Mouse (Mus musculus): ENCODE results near the gene Zfp143. TPM values are rescaled to one million over a fixed set of nuclear protein-coding genes. Genes with fewer than 3 reads are reported as not detected.
A peak's percentile ranks its signal among the peaks of the same experiment; 100 is the strongest.

Gene Zfp143
- polyA plus RNA-seq, 1 experiment from 2014 or later, result 19.7 TPM

DNA sequence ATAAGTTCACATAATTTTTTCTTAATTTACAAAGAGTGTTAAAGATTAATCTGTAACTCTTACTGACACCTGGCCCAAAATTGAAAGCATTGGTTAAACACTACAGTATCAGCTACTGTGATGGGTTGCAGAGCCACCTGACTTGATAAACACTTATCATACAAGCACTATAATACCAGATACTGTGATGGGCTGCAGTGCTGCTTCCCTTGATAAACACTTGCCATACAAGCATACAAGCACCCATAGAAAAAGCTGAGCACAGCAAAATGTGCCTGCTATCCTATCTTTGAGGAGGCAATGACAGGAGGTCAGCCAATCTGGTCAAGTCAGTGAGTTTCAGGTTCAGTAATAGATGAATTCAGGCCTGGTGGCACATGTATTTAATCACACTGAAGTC lies 24.2 kb downstream of the Zfp143 start:
- no peak for ATAC-seq (ENCODE audit: low read depth)

DNA sequence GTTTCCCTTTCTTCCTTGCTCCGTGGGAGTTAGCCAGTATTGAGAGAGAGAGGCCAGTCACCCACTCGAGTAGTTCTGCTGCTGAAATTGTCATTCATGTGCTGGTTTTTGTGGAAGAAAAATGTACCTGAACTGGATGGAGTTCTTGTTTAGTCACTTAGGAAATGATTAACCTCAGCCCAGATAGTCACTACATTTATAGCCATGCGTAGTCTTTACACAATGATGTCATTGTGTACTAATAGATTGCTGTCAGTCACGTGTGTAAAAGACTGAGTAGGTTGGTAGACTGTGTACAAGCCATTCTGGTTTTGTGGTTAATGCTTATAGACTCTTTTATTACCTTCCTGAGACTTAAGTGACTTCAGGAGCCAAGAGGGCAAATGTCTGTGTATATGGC lies 26.9 kb downstream of the Zfp143 start:
- Histone ChIP-seq H3K9ac (ENCODE audit: low read length) (no peak overlapping the region), H3K4me2 (ENCODE audit: low read depth, low read length) (no peak overlapping the region), H3K27ac (ENCODE audit: low read length) (peak overlapping the region; percentile 53), H3K4me3 (ENCODE audit: low read length) (no peak overlapping the region), H3K36me3 (ENCODE audit: control insufficient read depth, insufficient read depth, low read length) (peaks cover 42% of the 10 kb centered on the region), H3K9me3 (ENCODE audit: control insufficient read depth, low read length) (no peaks in the 10 kb centered on the region; the same call in 1 of the 2 replicates), H3K27me3 (ENCODE audit: control insufficient read depth, insufficient read depth, low read depth, low read length) (no peaks in the 10 kb centered on the region), H3K4me1 (replicated peaks; ENCODE audit: control insufficient read depth, insufficient read depth, low read length) (peaks cover 3% of the 10 kb centered on the region)
- 54% methylated on average over 4 of the region's 4 CpGs for WGBS
- ATAC-seq (ENCODE audit: low read depth), result peak; percentile 87

More for the DNA sequence above, 24.2 kb downstream of the Zfp143 start:
- Histone ChIP-seq H3K4me1 (replicated peaks; ENCODE audit: control insufficient read depth, insufficient read depth, low read length) (peaks cover 3% of the 10 kb centered on the region), H3K9ac (ENCODE audit: low read length) (no peak overlapping the region), H3K9me3 (ENCODE audit: control insufficient read depth, low read length) (no peaks in the 10 kb centered on the region; the same call in 1 of the 2 replicates), H3K36me3 (ENCODE audit: control insufficient read depth, insufficient read depth, low read length) (peaks cover 52% of the 10 kb centered on the region), H3K4me3 (ENCODE audit: low read length) (no peak overlapping the region), H3K4me2 (ENCODE audit: low read depth, low read length) (no peak overlapping the region), H3K27me3 (ENCODE audit: control insufficient read depth, insufficient read depth, low read depth, low read length) (no peaks in the 10 kb centered on the region), H3K27ac (ENCODE audit: low read length) (no peak overlapping the region)

DNA sequence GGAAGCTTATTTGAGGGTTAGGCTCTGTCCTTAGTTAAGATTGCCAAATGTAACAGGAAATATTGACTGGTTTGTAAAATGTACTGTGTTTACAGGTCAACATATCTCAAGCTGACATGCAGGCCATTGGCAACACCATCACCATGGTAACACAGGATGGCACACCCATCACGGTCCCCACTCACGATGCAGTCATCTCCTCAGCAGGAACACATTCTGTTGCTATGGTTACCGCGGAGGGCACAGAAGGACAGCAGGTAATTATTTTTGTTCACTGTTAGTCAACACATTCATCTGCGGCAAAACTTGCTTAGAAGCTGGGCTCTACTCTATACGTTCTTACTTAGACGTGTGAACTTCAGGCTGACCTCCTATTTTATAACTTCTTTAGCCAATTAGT lies 30.7 kb downstream of the Zfp143 start:
- Histone ChIP-seq H3K27me3 (ENCODE audit: control insufficient read depth, insufficient read depth, low read depth, low read length) (no peaks in the 10 kb centered on the region), H3K27ac (ENCODE audit: low read length) (no peak overlapping the region), H3K36me3 (ENCODE audit: control insufficient read depth, insufficient read depth, low read length) (peaks cover 32% of the 10 kb centered on the region), H3K4me2 (ENCODE audit: low read depth, low read length) (no peak overlapping the region), H3K9ac (ENCODE audit: low read length) (no peak overlapping the region), H3K4me1 (replicated peaks; ENCODE audit: control insufficient read depth, insufficient read depth, low read length) (no peaks in the 10 kb centered on the region; the same call in 1 of the 2 replicates), H3K9me3 (ENCODE audit: control insufficient read depth, low read length) (no peaks in the 10 kb centered on the region), H3K4me3 (ENCODE audit: low read length) (no peak overlapping the region)
- ATAC-seq (ENCODE audit: low read depth), result no peak
- WGBS, result 81% methylated on average over 7 of the region's 7 CpGs

DNA sequence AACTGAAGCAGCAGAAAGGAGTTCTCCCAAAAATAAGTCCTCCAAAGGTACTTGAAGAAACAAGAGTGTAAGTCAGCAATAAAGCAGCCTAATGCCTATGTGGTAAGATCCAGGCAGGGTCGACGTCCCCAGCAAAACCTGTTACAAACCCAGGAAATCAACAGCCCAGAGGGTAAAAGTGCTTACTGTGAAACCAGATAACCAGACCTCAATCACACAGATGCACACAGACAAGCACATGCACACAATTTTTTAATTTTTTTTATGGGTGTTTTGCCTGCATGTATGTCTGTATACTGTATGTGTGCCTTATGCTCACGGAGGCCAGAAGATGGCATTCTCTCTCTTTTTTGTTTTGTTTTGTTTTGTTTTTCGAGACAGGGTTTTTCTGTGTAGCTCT lies 35.3 kb downstream of the Zfp143 start:
- peak overlapping the region; percentile 70 for H3K27ac ChIP-seq (ENCODE audit: low read length)
- ATAC-seq (ENCODE audit: low read depth), result no peak; the same call in 1 of the 2 replicates
- no peak overlapping the region for H3K4me2 ChIP-seq (ENCODE audit: low read depth, low read length)
- 63% methylated on average over 4 of the region's 4 CpGs for WGBS
- no peaks in the 10 kb centered on the region for H3K27me3 ChIP-seq (ENCODE audit: control insufficient read depth, insufficient read depth, low read depth, low read length)
- no peak overlapping the region for H3K4me3 ChIP-seq (ENCODE audit: low read length)
- no peaks in the 10 kb centered on the region for H3K9me3 ChIP-seq (ENCODE audit: control insufficient read depth, low read length)
- H3K36me3 ChIP-seq (ENCODE audit: control insufficient read depth, insufficient read depth, low read length), result peaks cover 26% of the 10 kb centered on the region
- no peaks in the 10 kb centered on the region; the same call in 1 of the 2 replicates for H3K4me1 ChIP-seq (replicated peaks; ENCODE audit: control insufficient read depth, insufficient read depth, low read length)
- H3K9ac ChIP-seq (ENCODE audit: low read length), result no peak overlapping the region

DNA sequence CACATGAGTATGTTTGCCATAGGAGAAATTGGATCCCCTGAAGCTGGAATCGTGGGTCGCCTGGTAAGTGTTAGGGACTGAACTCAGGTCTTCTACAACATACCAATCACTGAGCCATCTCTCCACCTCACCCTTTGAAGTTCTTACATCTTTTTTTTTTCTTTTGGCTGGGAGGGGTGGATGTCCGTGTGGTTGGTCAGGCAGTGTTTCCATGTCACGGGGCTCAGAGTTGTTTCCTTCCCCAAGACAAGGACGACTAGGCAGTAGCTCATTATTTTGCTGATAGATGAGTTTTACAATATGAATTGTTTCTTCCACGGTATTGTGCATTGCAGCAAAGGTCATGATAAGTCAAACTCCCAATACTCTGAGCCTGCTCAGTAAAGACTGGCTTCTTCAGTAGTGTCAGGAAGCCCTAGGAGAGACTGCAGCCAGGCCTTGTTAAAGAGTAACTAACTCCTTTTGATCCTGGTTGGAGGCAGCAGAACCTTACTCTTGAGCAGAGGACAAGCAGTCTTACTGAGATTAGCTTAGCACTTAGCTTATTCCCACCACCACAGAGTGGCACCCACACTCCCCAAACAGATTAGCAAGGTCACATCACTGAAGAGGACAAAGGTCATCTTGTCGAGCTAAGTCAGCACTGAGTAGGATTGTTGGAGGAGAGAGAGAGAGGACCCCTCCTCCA lies 36.2 kb downstream of the Zfp143 start:
- peak; percentile 56 for ATAC-seq (ENCODE audit: low read depth)
- Histone ChIP-seq H3K36me3 (ENCODE audit: control insufficient read depth, insufficient read depth, low read length) (peaks cover 22% of the 10 kb centered on the region), H3K27me3 (ENCODE audit: control insufficient read depth, insufficient read depth, low read depth, low read length) (no peaks in the 10 kb centered on the region), H3K4me1 (replicated peaks; ENCODE audit: control insufficient read depth, insufficient read depth, low read length) (no peaks in the 10 kb centered on the region; the same call in 1 of the 2 replicates), H3K27ac (ENCODE audit: low read length) (peak overlapping the region; percentile 70), H3K9ac (ENCODE audit: low read length) (no peak overlapping the region), H3K9me3 (ENCODE audit: control insufficient read depth, low read length) (no peaks in the 10 kb centered on the region), H3K4me3 (ENCODE audit: low read length) (no peak overlapping the region), H3K4me2 (ENCODE audit: low read depth, low read length) (no peak overlapping the region)
- 37% methylated on average over 7 of the region's 7 CpGs for WGBS

DNA sequence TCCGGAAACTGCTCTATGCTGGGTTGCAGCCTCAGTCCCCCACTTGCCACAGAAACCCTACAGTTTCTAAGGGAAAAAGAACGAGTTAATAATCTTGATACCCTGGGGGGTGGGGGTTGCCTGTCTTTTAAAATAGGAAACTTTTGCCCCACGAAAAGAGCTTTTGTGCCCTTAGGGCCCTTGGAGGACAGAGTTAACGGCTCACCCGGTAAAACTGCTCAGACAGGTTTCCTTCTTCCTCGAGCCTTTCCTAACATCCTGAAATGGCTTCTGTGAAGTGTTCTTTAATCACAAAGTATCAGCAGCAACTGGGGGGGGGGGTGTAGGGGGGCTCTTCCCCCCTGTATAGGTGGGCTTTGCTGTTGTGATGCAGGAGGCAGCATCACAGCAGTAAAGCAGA lies 39.8 kb downstream of the Zfp143 start:
- H3K36me3 ChIP-seq (ENCODE audit: control insufficient read depth, insufficient read depth, low read length), result no peaks in the 10 kb centered on the region
- no peak overlapping the region for H3K9ac ChIP-seq (ENCODE audit: low read length)
- H3K4me2 ChIP-seq (ENCODE audit: low read depth, low read length), result 0 out of 2 replicates have a peak overlapping the region, but pooled peaks have one; percentile 2
- 33% methylated on average over 6 of the region's 6 CpGs for WGBS
- no peaks in the 10 kb centered on the region; the same call in 1 of the 2 replicates for H3K4me1 ChIP-seq (replicated peaks; ENCODE audit: control insufficient read depth, insufficient read depth, low read length)
- H3K27me3 ChIP-seq (ENCODE audit: control insufficient read depth, insufficient read depth, low read depth, low read length), result no peaks in the 10 kb centered on the region
- peak overlapping the region; percentile 87 for H3K27ac ChIP-seq (ENCODE audit: low read length)
- H3K4me3 ChIP-seq (ENCODE audit: low read length), result no peak overlapping the region
- ATAC-seq (ENCODE audit: low read depth), result 0 out of 2 replicates have a peak, but pooled peaks have one; percentile 34
- no peaks in the 10 kb centered on the region for H3K9me3 ChIP-seq (ENCODE audit: control insufficient read depth, low read length)

DNA sequence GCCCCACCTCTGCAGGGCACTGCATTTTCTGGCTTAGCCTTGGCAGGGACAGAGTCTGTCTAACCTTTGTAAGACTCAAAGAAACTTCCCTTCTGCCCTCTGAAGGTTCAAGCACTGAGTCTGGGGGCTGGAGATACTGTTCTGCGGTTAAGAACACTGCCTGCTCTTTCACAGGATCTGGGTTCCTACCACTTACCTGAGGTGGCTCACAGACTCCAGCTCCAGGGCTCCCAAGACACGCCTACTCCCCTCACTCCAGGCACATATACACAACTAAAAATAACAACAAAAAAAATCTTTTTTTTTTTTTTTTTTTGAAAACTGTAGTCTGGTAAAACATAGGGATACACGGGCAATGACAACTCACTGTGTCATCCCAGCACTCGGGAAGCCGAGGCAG lies 40.2 kb downstream of the Zfp143 start:
- H3K4me3 ChIP-seq (ENCODE audit: low read length), result no peak overlapping the region
- H3K27me3 ChIP-seq (ENCODE audit: control insufficient read depth, insufficient read depth, low read depth, low read length), result no peaks in the 10 kb centered on the region
- no peaks in the 10 kb centered on the region for H3K36me3 ChIP-seq (ENCODE audit: control insufficient read depth, insufficient read depth, low read length)
- WGBS, result 46% methylated on average over 5 of the region's 5 CpGs
- no peaks in the 10 kb centered on the region for H3K9me3 ChIP-seq (ENCODE audit: control insufficient read depth, low read length)
- H3K4me1 ChIP-seq (replicated peaks; ENCODE audit: control insufficient read depth, insufficient read depth, low read length), result no peaks in the 10 kb centered on the region; the same call in 1 of the 2 replicates
- H3K4me2 ChIP-seq (ENCODE audit: low read depth, low read length), result 0 out of 2 replicates have a peak overlapping the region, but pooled peaks have one; percentile 2
- 0 out of 2 replicates have a peak, but pooled peaks have one; percentile 53 for ATAC-seq (ENCODE audit: low read depth)
- no peak overlapping the region for H3K9ac ChIP-seq (ENCODE audit: low read length)
- H3K27ac ChIP-seq (ENCODE audit: low read length), result peak overlapping the region; percentile 87

DNA sequence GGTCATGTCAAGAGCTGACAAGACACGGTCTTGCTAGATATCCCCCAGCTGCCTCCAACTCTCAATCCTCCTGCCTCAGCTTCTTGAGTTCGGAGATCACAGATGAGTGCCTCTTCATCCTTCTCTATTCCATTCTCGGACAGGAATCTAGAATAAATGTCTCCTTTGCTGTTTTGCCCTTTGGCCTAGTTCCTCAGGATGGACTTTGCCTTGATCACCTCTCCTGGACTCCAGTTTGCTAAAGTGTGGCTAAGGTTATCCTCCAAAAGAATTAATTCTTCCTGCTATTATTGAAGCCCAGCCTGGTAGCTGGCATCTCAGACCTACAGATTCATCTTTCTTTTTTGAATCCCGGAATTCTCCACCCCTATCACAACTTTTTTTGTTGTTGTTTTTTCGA lies 44.0 kb downstream of the Zfp143 start:
- Histone ChIP-seq H3K4me1 (replicated peaks; ENCODE audit: control insufficient read depth, insufficient read depth, low read length) (peaks cover 14% of the 10 kb centered on the region), H3K9me3 (ENCODE audit: control insufficient read depth, low read length) (no peaks in the 10 kb centered on the region), H3K27ac (ENCODE audit: low read length) (no peak overlapping the region), H3K4me2 (ENCODE audit: low read depth, low read length) (no peak overlapping the region), H3K9ac (ENCODE audit: low read length) (no peak overlapping the region), H3K4me3 (ENCODE audit: low read length) (no peak overlapping the region), H3K36me3 (ENCODE audit: control insufficient read depth, insufficient read depth, low read length) (no peaks in the 10 kb centered on the region), H3K27me3 (ENCODE audit: control insufficient read depth, insufficient read depth, low read depth, low read length) (no peaks in the 10 kb centered on the region)
- no peak for ATAC-seq (ENCODE audit: low read depth)
- 78% methylated on average over 5 of the region's 5 CpGs for WGBS

DNA sequence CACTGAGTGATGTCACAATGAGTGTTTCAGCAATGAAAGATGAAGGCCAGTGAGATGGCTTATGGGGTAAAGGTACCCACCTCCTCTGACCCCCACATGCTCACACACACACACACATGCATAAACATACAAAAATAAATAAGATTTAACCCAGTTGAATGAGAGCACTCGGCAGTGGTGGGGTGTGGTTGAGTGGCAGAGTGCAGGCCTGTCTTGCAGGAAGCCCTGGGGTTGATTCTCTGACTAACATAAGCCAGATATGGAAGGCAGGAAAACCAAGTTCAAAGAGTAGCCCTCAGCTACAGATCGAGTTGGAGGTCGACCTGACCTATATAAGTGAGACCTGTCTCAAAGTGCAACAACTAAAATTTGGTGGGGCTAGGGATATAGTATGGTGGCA lies 45.6 kb downstream of the Zfp143 start:
- WGBS, result 40% methylated on average over 3 of the region's 3 CpGs
- no peak for ATAC-seq (ENCODE audit: low read depth)
- Histone ChIP-seq H3K9ac (ENCODE audit: low read length) (no peak overlapping the region), H3K36me3 (ENCODE audit: control insufficient read depth, insufficient read depth, low read length) (no peaks in the 10 kb centered on the region), H3K4me3 (ENCODE audit: low read length) (no peak overlapping the region), H3K27me3 (ENCODE audit: control insufficient read depth, insufficient read depth, low read depth, low read length) (no peaks in the 10 kb centered on the region), H3K4me2 (ENCODE audit: low read depth, low read length) (no peak overlapping the region), H3K4me1 (replicated peaks; ENCODE audit: control insufficient read depth, insufficient read depth, low read length) (peaks cover 17% of the 10 kb centered on the region), H3K27ac (ENCODE audit: low read length) (no peak overlapping the region), H3K9me3 (ENCODE audit: control insufficient read depth, low read length) (no peaks in the 10 kb centered on the region)
